Mouse (Mus musculus) liver, embryonic 14.5 days (tissue): ENCODE measurements around the gene Nectin2.
A peak's percentile ranks its signal among the peaks of the same experiment; 100 is the strongest.

Source experiments
- CTCF ChIP-seq: IDR thresholded peaks from 2 replicates; pipeline ENCODE4 v1.5.1; 2016; ENCODE audit warnings: antibody characterized with exemption, low read depth, control low read depth
- EP300 ChIP-seq: IDR thresholded peaks from 2 replicates; pipeline ENCODE4 v1.6.1; 2016; ENCODE audit warnings: antibody characterized with exemption, low read depth

DNA sequence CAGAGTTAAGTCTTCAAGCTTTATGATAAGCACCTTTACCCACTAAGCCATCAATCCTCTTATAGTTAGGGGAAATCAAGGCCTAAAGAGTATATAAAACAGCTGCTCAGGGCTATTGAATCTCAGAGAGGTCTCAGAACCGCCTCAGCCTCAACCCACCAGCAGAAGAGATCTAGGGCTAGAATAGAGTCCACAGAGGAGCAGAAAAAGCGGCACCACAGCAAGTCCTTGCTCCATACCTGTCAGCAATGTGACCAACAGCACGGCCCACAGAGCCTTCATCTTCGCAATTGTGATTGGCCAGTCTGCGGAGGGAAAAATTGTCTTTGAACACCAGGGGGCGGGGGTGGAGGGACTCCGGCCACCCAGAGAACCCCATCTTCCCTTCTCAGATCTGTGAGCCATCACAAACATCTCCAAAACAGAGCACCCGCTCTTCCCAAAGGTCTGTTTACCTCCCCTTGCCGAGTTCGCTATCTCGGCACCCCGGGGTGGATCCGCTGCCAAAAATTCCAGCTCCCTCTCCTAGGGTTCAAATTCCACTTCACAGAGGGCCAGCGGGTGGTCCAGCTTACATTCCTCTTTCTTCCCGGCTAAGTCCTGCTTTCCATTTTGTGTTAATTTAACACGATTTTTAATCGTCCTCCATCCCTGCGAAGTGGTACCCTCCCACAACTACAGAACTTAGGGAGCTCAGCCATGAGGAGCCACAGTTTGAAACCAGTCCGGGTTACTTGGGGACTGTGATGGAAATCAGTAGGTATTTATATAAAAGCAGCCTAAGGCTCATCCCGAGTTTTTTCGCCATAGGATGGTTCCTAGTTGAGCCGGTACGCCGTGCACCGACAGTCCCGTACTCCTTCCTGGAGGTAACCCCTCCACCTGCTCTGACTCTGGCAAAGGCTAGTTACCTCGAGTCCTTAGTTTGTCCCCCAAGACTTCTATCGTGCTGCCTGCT lies 52.1 kb downstream of the Nectin2 start:
- TF ChIP-seq CTCF (peak; percentile 52; the same call in 1 of the 2 replicates), EP300 (no peak)
